Mouse (Mus musculus) ovary, postnatal 14 days (tissue): Measurements from ENCODE around the gene Uqcc1.
"Not testable (repeated sequence)": the region's sequence is repeated elsewhere in the genome, so short reads cannot be mapped to it uniquely, and the experiment has no call there.

ENCODE experiments used
- DNase-seq: peaks from one replicate; pipeline ENCODE4 v3.0.0; 2022; ENCODE audit warnings: low spot score

Gene Uqcc1

GRCm38 (mm10) chr2:155852536-155852935, 77.6 kb downstream of the Uqcc1 start:
- DNase-seq = no peak

DNA sequence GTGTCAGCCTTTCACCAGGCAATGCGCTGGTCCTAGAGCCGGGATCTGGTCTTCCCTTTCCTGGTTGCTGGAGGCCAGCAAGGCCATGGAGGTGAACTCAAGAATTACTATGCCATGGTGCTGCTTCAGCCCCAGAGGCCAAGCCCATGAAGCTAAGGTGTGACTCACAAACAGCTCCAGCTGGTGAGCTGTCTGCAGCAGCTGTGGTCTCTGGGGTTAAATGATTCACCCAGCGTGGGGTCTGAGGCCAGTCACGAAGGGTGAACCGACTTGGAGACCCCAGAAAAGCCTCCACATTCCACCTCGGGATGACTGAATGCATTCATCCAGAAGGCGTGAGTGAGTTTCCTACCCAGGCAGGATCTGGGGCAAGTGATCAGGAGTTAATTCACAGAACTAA, 80.0 kb downstream of the Uqcc1 start:
- DNase-seq = no peak

GRCm38 (mm10) chr2:155849464-155849863, 80.6 kb downstream of the Uqcc1 start:
- no peak for DNase-seq

DNA sequence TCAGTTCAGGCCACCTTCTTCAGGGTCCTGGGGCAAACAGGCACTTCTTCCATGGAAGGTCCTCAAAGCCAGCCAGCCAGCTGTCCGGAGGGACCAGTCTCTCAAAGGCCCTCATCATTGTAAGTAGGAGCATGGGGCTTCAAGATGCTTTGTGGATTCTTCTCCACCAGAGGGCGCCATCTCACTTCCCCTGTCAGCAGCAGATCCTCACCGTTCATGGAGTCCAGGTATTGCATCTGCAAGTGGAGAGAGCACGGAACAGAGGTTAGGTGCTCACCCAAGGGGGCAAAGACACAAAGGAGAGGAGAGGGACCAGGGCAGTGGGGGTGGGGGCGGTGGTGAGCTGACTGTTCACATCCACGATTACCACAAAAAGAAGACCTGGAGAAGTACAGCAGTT, 81.8 kb downstream of the Uqcc1 start:
- DNase-seq = peak; percentile 73

DNA sequence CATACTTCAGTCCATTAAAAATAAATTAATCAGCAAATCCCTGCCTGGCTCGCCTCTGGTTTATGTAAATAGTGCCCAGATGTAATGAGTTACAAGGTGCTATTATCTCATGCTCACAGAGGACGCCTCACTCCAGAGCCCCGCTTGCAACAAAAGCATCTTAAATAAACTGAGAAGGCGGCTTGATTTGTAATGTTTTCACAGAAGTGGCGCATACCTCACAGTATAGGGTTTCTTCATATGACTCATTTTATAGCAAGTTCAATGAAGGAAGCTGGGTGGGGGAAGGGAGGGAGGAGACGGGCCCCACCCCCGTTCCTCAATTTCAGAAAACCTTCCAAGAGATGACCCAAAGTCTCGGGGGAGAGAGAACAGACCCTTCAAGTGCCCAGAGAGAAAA, 83.2 kb downstream of the Uqcc1 start:
- DNase-seq = no peak

DNA sequence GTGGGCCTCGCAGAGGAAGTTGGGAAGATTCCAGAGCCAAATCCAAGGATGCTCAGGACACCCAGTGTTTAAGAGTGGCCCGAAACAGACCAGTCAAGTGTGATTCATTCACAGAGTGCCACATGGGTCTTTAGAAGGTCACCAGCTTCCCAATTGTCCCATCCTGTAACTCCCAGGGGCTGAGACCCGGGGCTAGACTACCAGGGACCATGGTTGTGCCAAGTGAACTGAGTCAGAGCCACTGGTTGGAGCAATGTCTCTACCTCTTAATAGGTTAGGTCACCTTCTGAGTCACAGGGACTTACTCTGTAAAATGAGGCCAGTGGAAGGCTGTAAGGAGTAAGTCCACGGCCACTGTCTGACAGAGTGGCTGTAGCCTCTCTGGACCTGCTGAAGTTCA, 91.1 kb downstream of the Uqcc1 start:
- DNase-seq = no peak

DNA sequence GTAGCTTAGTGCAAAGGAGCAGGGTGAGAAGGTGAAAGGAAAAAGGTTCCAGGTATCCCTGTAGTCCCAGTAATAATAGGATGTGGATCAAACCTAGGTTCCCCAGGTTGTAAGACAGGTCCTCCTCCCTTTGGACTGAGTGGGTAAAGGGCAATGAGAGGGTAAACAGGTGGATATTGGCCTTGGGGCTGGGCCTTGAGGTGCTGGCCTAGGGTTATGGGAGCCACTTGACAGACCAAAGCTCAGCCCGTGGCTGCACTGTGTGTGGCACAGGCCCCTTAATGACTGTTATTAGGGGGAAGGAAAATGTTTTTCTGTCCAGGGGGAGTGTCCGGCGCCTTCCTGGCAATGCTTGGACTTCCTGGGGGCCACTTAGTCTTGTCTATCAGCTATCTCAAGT, 92.1 kb downstream of the Uqcc1 start:
- DNase-seq = no peak

- DNase-seq = no peak
Observed at GRCm38 (mm10) chr2:155834732-155835131, 95.4 kb downstream of the Uqcc1 start, which contains the start of gene Fam83c. Gene Fam83c (minus strand): TSS chr2:155834854.

DNA sequence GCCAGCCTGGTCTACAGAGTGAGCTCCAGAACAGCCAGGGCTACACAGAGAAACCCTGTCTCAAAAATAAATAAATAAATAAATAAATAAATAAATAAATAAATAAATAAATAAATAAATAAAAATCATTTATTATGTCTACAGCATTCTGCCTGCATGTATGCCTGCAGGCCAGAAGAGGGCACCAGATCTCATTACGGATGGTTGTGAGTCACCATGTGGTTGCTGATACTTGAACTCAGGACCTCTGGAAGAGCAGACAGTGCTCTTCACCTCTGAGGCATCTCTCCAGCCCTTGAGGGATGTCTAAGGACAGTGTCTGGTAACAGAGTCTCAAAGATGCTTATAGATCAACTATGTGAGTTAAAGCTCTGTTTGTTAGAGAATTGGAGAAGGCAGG, 98.0 kb downstream of the Uqcc1 start:
- not testable (repeated sequence) for DNase-seq

DNA sequence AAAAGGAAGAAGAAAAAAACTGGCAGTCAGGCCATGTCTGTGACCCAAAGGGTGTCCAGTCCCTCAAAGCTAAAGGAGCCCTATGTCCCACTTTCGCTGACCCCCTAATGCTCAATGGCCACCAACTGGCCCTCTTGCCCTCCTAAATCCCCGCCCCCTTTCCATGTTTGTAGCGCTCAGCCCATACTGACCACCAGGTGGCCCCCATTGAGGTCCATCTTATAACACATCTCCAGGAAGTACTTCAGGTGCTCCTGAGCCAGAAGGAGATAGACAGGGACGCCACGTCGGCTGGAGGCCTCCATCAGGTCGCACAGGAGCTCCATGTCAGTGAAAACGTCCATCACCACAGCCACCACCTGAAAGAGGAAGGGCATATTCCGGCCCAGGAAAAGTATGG, 98.8 kb downstream of the Uqcc1 start:
- no peak for DNase-seq

DNA sequence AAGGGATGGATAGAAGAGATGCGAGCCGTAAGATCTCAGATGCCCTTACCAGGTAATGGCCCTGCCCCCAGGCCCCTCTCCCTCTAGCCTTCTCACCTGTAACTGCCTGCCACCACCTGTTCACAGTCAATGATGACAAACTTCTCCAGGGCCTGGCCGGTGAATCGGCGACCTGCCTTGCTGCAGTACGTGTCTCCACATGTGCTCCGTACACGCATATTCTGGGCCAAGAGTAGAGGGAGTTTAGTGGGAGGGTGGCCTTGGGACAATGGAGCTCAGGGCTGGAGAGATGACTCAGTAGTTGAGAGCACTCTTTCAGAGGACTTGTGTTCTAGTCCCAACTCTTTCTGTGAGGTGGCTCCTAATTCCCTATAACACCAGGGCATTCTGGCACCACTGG, 99.3 kb downstream of the Uqcc1 start:
- no peak for DNase-seq

- peak; percentile 72 for DNase-seq
Observed at GRCm38 (mm10) chr2:155826630-155827424, 103.3 kb downstream of the Uqcc1 start, which contains the start of gene Eif6. Gene Eif6 (minus strand): TSS chr2:155826925.

- no peak for DNase-seq
Observed at GRCm38 (mm10) chr2:155825904-155826629, 104.0 kb downstream of the Uqcc1 start.

GRCm38 (mm10) chr2:155823722-155824121, 106.4 kb downstream of the Uqcc1 start:
- no peak for DNase-seq

GRCm38 (mm10) chr2:155820779-155821178, 109.3 kb downstream of the Uqcc1 start:
- DNase-seq = no peak

DNA sequence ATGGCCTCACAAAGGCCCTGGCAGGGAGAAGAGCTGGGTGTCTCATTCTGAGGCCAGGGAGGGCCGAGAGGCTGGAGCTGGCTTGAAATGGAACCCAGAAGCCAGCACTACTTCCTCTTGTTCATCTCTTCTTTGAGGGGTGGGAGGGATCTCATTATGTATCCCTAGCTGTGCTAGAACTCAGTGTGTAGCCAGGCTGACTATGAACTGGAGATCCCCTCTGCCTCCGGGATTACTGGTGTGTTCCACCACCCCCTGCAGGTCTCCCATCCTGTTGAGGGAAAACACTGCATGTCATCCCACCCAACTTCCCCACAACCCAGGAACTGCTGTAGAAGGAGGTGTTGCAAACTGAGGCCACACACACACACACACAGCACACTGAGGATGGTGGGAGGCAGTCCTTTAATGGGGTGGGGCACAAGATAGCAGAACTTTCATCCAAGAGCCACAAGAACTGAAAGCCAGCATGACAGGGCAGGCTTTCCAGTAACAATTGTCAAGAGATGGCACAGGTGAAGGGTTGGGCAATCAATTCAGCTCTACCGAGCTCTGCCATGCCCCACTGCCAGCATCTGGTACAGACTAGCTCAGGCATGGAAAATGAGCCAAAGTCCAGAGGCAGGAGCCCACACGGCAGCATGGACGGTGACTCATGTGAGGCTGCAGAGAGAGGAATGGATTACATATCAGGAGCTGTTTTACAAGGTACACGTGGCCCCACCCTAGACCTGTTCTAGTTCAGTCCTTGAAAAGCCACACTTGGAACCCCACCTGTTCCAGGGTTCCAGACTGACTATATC, 110.5 kb downstream of the Uqcc1 start:
- DNase-seq = no peak

DNA sequence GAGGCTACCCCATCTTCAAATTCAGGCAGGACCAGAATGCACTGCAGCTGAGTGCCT, 110.9 kb downstream of the Uqcc1 start, which contains the start of gene BC029722:
Gene BC029722, minus strand, starts transcription at position 35 of the 57 bp plus-strand sequence.
- DNase-seq = no peak

DNA sequence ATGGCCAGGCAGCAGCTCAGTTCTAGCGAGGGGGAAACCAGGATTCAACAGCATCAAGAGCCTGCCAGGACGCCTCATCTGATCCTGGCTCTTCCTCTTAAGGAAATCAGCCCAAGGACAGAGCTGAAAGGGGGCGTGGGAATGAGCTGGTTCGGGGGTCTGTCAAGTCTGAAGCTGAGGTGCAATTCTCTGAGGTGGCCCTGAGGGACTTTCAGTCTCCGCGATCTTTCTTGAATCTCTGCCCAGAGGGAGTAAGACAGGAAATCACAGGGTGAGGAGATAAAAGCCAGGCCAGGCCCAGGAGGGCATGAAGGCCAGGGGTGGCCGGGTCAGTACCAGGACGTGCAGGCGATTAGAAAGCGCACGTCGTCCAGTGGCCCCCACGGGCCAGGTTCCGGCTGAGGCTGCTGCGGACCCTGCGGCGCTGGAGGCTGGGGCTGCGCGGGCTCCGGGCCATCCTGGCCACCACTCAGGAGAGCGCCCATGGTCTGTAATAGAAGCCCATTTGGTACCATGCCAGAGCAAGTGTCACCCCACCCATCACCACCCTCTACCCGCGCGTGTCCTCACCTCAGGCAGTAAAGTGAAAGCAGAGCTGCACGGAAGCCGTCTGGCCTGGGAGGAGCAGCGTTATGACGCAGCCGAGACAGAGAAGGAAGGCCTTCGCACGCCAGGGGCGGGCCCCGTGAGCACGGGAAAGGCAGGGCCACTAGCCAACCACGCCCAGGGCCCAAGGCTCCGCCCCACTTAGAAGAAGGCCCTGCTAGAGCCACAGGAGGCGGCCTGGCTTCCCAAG, 111.3 kb downstream of the Uqcc1 start:
- peak; percentile 90 for DNase-seq

GRCm38 (mm10) chr2:155817301-155818245, 112.5 kb downstream of the Uqcc1 start:
- DNase-seq = no peak

DNA sequence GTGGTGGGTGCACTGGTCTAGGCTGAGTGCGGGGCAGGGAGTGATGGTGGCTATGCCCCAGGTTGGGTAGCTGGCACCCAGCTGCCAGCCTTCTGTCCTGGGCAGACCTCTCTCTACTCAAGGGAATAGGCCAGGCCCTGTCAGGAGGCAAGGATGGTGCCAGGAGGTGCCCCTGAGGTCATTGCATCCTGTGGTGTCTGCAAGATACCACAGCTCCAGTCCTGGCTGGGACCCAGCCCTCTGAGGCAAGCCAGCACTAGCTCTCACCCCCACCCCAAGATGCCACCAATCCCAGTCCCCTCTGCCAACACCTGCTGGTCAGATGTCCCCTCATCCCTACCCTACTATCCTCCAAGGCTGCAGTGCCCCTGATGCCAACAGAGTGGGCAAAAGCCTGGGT, 113.9 kb downstream of the Uqcc1 start:
- DNase-seq = no peak

GRCm38 (mm10) chr2:155814829-155815228, 115.3 kb downstream of the Uqcc1 start:
- no peak for DNase-seq
